Mouse (Mus musculus): ENCODE data around the gene Hapln1. TPM values are rescaled to one million over a fixed set of nuclear protein-coding genes. Genes with fewer than 3 reads are reported as not detected.

The Hapln1 gene
- 5.7 and 6.3 TPM in 2 replicates for total RNA-seq (2021)
- long read RNA-seq, experiment 1, full-length matches to known transcripts: 3 of 3 reads
- long read RNA-seq, experiment 1, partial matches to known transcripts: 0 of 3 reads
- long read RNA-seq, experiment 1, other reads (novel, unspliced or antisense): 0 of 3 reads
- long read RNA-seq, experiment 2, full-length matches to known transcripts: 2 of 2 reads
- long read RNA-seq, experiment 2, partial matches to known transcripts: 0 of 2 reads
- long read RNA-seq, experiment 2, other reads (novel, unspliced or antisense): 0 of 2 reads

GRCm38 (mm10) chr13:89539205-89539886 is at the start of gene Hapln1:
Hapln1 (plus strand) TSS chr13:89539796.
- peak; percentile 61 for DNase-seq

- DNase-seq: peak; percentile 7
Observed at GRCm38 (mm10) chr13:89493169-89493568, 46.4 kb upstream of the Hapln1 start.

DNA sequence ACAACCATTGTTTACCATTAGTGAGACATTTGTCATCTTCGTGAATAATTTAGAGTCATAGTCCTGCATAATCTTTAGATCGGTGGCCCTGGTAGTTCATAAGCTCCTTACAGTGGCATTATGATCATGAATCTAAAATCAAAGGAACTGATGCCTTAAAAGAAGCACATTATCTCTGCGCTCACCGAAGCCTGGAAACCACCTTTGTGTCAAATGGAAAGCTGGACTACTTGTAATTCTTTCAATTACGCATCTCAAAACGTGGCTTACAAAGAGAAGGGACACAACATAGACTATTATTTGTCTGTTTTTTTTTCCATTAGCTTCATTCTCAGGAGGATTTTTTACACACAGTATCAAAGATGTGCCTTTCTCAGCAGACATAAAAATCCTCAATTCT is 45.9 kb upstream of the Hapln1 start:
- no peak for DNase-seq

DNA sequence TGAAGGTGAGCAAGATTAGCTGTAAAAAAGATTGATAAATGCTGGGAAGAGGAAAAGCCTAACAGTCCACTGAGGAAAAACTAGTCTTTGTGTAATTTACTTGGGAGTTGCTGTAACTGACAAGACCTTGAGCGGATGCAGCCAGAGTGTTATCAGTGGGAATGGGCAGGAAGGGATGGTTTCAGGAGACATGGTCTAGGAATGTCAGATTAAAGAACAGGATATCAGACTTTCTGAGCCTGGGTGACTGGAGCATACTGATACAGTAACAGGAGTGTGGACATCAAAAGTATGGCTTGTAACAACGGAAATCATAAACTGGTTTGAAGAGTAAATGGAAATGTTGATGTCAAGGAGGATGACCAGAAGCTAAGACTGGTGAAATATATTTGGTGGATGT is 43.0 kb upstream of the Hapln1 start:
- DNase-seq: no peak

DNA sequence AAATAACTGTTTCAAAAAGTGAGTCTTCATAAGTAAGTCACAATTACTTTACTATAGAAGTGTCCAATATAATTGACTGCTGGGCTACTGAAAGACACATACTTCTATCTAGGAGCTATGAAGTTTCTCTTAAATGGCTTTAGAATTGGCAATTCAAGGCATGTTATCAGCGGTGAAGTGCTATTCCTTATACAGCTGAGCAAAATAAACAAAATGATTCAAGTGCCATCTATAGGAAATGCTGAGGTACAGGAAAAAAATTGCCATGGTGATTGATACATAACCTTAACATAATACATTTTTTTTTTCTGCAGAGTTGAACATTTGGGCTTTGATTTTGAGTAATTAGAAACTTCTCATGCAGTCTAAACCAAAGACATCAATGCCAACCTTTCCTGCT is 40.2 kb upstream of the Hapln1 start:
- DNase-seq: no peak

- DNase-seq: no peak
Observed at GRCm38 (mm10) chr13:89521507-89521908, 18.1 kb upstream of the Hapln1 start.

GRCm38 (mm10) chr13:89528716-89529115 is 10.9 kb upstream of the Hapln1 start:
- no peak for DNase-seq

DNA sequence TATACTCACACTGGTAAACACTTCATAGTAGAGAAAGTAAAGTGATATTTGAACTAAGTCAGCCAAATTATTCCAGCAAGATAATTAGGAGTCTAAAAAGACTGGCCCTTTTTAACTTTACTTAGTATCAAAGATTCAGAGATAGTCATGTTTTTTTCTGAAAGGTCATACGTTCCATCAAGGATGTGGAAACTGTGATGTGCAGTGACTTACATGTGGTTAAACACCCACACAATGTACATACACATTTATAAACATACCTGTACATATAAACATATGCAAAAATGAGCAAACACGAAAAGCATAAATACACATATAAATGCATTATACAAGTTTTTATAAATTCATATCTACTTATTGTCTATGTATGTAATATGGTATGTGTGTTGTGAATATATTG is 9.2 kb upstream of the Hapln1 start:
- no peak for DNase-seq

GRCm38 (mm10) chr13:89539887-89540264 is 280 bp downstream of the Hapln1 start:
- no peak for DNase-seq

GRCm38 (mm10) chr13:89540301-89540982 is 846 bp downstream of the Hapln1 start:
- no peak for DNase-seq

GRCm38 (mm10) chr13:89543003-89543402 is 3.4 kb downstream of the Hapln1 start:
- peak; percentile 38 for DNase-seq

DNA sequence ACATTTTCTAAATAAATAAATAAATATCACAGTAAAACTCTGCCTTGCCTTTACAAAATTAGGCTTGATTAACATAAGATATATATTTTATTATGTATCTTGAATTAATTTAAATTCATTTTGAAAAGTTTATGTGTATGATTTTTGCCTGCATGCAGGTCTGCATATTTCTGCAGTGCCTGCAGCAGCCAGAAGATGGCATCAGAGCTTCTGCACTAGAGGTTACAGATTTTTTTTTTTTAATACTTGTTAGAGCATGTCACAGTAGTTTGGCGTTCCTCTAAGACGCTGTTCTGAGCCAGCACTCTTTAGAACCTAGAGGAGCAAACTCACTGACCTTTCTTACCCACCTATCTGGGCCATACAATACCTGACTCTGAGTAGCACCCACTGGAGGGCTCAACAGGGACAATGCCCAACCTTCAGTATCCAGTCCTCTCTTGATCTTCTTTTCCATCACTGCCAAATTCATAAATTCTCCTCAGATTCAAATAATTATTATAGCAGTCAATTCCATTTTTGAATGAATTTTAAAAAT is 8.7 kb downstream of the Hapln1 start:
- peak; percentile 66 for DNase-seq

- no peak for DNase-seq
Observed at GRCm38 (mm10) chr13:89549507-89549906, 9.9 kb downstream of the Hapln1 start.

GRCm38 (mm10) chr13:89551502-89551901 is 11.9 kb downstream of the Hapln1 start:
- DNase-seq: no peak

DNA sequence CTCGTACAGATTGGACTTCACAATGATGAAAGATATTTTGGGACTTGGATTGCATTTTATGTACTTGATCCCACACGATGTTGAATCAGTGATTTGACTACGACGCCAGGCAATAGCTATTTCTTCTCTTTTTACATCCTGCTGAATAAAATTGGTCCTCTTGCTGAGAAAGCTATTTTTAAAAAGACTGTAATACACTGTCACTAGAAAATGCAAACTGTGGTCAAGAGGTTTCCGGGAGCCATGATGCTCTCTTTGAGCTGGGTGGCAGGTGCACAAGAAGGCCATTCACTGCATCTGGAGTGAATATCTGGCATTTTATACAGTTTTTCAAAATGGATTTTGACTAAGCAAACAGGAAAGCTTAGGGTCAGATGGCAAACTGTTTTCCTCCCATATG is 24.9 kb downstream of the Hapln1 start:
- no peak for DNase-seq

DNA sequence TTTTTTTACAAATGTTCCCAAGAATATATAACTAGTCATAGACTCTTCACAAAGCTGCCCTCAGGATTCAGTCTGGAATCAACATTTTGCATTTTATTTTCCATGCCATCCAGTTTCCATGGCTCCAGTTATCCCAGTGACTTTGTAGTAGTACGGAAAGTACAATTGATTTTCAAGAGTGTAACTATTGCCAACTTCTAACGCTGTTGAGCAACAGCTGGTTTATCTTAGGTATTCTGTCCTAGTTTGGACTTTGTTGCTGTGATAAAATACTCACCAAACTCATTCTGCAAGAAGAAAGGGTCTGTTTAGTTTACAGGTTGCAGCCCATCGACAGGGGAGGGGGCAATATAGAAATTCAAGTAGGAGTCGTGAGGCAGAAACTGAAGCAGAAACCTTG is 26.7 kb downstream of the Hapln1 start:
- DNase-seq: no peak

DNA sequence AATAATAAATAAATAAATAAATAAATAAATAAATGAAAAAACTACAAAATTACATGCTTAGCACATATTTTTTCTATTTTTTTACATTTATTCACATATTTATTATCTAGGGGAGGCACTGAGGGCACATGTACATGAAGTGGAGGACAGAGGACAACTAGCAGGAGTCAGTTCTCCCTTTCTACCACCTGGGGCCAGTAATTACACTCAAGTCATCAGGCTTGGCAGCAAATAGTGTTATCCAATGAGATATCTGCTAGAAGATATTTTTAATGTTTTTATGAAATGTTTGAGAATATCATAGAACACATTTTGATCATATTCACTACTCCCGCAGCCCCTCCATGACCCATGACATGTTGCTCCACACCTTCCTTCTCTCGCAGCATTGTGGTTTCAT is 39.5 kb downstream of the Hapln1 start:
- DNase-seq: no peak

DNA sequence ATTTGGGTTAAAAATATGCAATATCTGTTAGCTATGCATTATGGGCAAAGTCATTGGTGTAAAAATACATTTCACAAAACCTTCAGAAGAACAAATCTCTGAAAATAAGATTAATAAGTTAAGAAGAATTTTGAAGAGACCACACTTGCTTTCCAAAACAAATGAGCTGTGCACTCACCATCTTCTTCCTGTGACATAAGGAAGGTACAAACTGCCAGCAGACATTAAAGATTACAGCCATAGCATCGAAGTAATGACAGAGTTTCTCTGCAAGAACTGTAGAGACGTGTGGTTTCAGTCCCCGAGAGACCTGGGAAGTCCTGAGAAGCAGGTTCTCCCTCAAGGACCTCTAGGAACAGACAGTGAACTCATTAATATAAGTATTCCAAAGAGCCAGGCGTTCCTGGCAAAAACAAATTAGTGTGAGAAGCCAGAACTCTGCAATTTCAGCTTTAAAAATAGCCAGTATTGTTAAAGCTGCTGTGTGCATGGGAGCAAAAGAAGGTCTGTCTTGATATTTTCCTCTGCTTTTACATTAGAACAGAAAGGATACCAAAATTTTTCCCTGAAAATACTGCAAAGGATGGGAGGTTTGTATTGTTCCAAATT is 43.6 kb downstream of the Hapln1 start:
- no peak for DNase-seq

- no peak for DNase-seq
Observed at GRCm38 (mm10) chr13:89583747-89584738, 44.4 kb downstream of the Hapln1 start.

DNA sequence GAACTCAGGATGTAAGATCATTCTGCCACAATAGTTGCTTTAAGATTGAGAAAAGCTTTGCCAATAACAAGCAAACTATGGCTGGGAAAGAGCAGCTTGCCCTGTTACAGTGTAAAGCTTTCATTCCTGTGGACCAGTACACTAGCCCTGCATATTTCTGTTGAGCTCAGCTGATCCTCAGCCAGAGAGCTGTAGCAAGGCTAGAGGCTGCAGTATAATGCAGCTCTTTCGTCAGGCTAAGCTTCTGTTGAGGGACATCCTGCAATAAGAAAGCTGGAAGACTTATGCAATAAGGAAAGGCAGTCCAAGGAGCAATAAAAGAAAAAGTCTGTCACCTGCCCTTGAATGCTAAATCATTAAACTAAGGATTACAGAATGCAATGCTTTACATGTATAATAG is 45.5 kb downstream of the Hapln1 start:
- DNase-seq: peak; percentile 20

DNA sequence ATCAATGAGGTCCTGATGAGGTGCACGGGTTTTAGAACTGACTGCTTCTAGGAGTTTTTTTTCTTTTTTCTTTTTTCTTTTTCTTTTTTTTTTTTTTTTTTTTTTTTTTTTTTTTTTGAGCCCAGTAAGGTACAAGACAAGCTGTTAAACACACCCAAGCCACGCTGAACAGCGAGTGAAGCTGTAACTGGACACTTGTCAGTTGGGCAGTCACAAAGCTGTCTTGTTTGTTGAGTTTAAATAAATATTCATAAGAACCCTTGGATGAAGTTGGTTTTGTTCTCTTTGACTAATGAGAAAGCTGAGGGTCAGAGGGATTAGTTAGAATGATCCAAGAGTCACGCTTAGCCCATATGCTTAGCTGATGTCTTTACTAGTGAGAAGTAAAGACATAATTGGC is 55.5 kb downstream of the Hapln1 start:
- DNase-seq: no peak

- no peak for DNase-seq
Observed at GRCm38 (mm10) chr13:89597354-89597753, 57.8 kb downstream of the Hapln1 start.
